Mouse (Mus musculus): ENCODE data around the gene Kcna7. TPM values are rescaled to one million over a fixed set of nuclear protein-coding genes. Genes with fewer than 3 reads are reported as not detected.

Gene Kcna7
- polyA plus RNA-seq, 1 experiment from 2014 or later, result 0.32 TPM

- 56% methylated on average over 2 of the region's 2 CpGs for WGBS
- H3K4me3 ChIP-seq, result no peak overlapping the region
- ATAC-seq (ENCODE audit: extremely low read depth, insufficient number of reproducible peaks, low FRiP score, low TSS enrichment), result no peak
- no peaks in the 10 kb centered on the region for H3K9me3 ChIP-seq
- H3K9ac ChIP-seq, result no peak overlapping the region
- H3K27me3 ChIP-seq (replicated peaks), result peaks cover 98% of the 10 kb centered on the region
- peaks cover 37% of the 10 kb centered on the region for H3K4me1 ChIP-seq
- H3K27ac ChIP-seq (replicated peaks), result no peak overlapping the region
- no peak overlapping the region for H3K4me2 ChIP-seq
- H3K36me3 ChIP-seq, result no peaks in the 10 kb centered on the region
Measured at GRCm38 (mm10) chr7:45412421-45412820, 7.0 kb downstream of the Kcna7 start.

GRCm38 (mm10) chr7:45413113-45413863 lies 7.8 kb downstream of the Kcna7 start, which contains the start of gene Ntf5:
TSS of gene Ntf5 (plus strand) at chr7:45413695.
- under 1% methylated on average over 37 of the region's 45 CpGs for WGBS
- H3K4me2 ChIP-seq, result peak within 1 kb of the TSS; percentile 91
- peak; percentile 29; the same call in 1 of the 2 replicates for ATAC-seq (ENCODE audit: extremely low read depth, insufficient number of reproducible peaks, low FRiP score, low TSS enrichment)
- H3K4me3 ChIP-seq, result peak within 1 kb of the TSS; percentile 61
- peaks cover 43% of the 10 kb centered on the region for H3K4me1 ChIP-seq
- H3K9me3 ChIP-seq, result no peaks in the 10 kb centered on the region
- no peaks in the 10 kb centered on the region for H3K36me3 ChIP-seq
- peak within 1 kb of the TSS; percentile 71 for H3K27ac ChIP-seq (replicated peaks)
- H3K9ac ChIP-seq, result peak within 1 kb of the TSS; percentile 77
- H3K27me3 ChIP-seq (replicated peaks), result peaks cover 98% of the 10 kb centered on the region

GRCm38 (mm10) chr7:45413864-45414739 lies 8.6 kb downstream of the Kcna7 start:
- H3K9ac ChIP-seq, result peak overlapping the region; percentile 77
- H3K4me1 ChIP-seq, result peaks cover 44% of the 10 kb centered on the region
- H3K4me3 ChIP-seq, result peak overlapping the region; percentile 61
- no peaks in the 10 kb centered on the region for H3K36me3 ChIP-seq
- peaks cover 98% of the 10 kb centered on the region for H3K27me3 ChIP-seq (replicated peaks)
- peak overlapping the region; percentile 71 for H3K27ac ChIP-seq (replicated peaks)
- H3K9me3 ChIP-seq, result no peaks in the 10 kb centered on the region
- peak; percentile 31; the same call in 1 of the 2 replicates for ATAC-seq (ENCODE audit: extremely low read depth, insufficient number of reproducible peaks, low FRiP score, low TSS enrichment)
- H3K4me2 ChIP-seq, result peak overlapping the region; percentile 91
- WGBS, result 2% methylated on average over 27 of the region's 27 CpGs

- H3K9me3 ChIP-seq, result no peaks in the 10 kb centered on the region
- WGBS, result 30% methylated on average over 12 of the region's 12 CpGs
- H3K4me1 ChIP-seq, result peaks cover 44% of the 10 kb centered on the region
- peaks cover 98% of the 10 kb centered on the region for H3K27me3 ChIP-seq (replicated peaks)
- ATAC-seq (ENCODE audit: extremely low read depth, insufficient number of reproducible peaks, low FRiP score, low TSS enrichment), result no peak
- no peak overlapping the region for H3K4me3 ChIP-seq
- no peaks in the 10 kb centered on the region for H3K36me3 ChIP-seq
- peak overlapping the region; percentile 91 for H3K4me2 ChIP-seq
- no peak overlapping the region for H3K9ac ChIP-seq
- H3K27ac ChIP-seq (replicated peaks), result no peak overlapping the region
Measured at GRCm38 (mm10) chr7:45414740-45415224, 9.3 kb downstream of the Kcna7 start.

GRCm38 (mm10) chr7:45415636-45416035 lies 10.2 kb downstream of the Kcna7 start:
- Histone ChIP-seq H3K4me3 (peak overlapping the region; percentile 30), H3K9ac (0 out of 2 replicates have a peak overlapping the region, but pooled peaks have one; percentile 42), H3K4me1 (peaks cover 44% of the 10 kb centered on the region), H3K9me3 (no peaks in the 10 kb centered on the region), H3K4me2 (peak overlapping the region; percentile 50), H3K27me3 (replicated peaks) (peaks cover 98% of the 10 kb centered on the region), H3K36me3 (peaks cover 1% of the 10 kb centered on the region), H3K27ac (replicated peaks) (no peak overlapping the region)
- 17% methylated on average over 37 of the region's 37 CpGs for WGBS
- no peak for ATAC-seq (ENCODE audit: extremely low read depth, insufficient number of reproducible peaks, low FRiP score, low TSS enrichment)

- peak overlapping the region; percentile 13; the same call in 1 of the 2 replicates for H3K9ac ChIP-seq
- peaks cover 36% of the 10 kb centered on the region for H3K4me1 ChIP-seq
- ATAC-seq (ENCODE audit: extremely low read depth, insufficient number of reproducible peaks, low FRiP score, low TSS enrichment), result no peak
- peak overlapping the region; percentile 25 for H3K4me2 ChIP-seq
- 10% methylated on average over 13 of the region's 13 CpGs for WGBS
- H3K36me3 ChIP-seq, result peaks cover 25% of the 10 kb centered on the region
- no peak overlapping the region for H3K27ac ChIP-seq (replicated peaks)
- H3K4me3 ChIP-seq, result no peak overlapping the region
- no peaks in the 10 kb centered on the region for H3K9me3 ChIP-seq
- H3K27me3 ChIP-seq (replicated peaks), result peaks cover 84% of the 10 kb centered on the region
Measured at GRCm38 (mm10) chr7:45417962-45418492, 12.6 kb downstream of the Kcna7 start.

GRCm38 (mm10) chr7:45419859-45420614 lies 14.6 kb downstream of the Kcna7 start:
- H3K9me3 ChIP-seq, result no peaks in the 10 kb centered on the region
- H3K36me3 ChIP-seq, result peaks cover 45% of the 10 kb centered on the region
- peaks cover 16% of the 10 kb centered on the region for H3K4me1 ChIP-seq
- no peak overlapping the region for H3K9ac ChIP-seq
- 15% methylated on average over 27 of the region's 27 CpGs for WGBS
- no peak overlapping the region for H3K4me3 ChIP-seq
- ATAC-seq (ENCODE audit: extremely low read depth, insufficient number of reproducible peaks, low FRiP score, low TSS enrichment), result no peak
- no peak overlapping the region for H3K4me2 ChIP-seq
- no peak overlapping the region for H3K27ac ChIP-seq (replicated peaks)
- peaks cover 64% of the 10 kb centered on the region for H3K27me3 ChIP-seq (replicated peaks)

- H3K27me3 ChIP-seq (replicated peaks), result peaks cover 58% of the 10 kb centered on the region
- WGBS, result 56% methylated on average over 6 of the region's 6 CpGs
- H3K4me2 ChIP-seq, result no peak within 1 kb of the TSS
- H3K9me3 ChIP-seq, result no peaks in the 10 kb centered on the region
- H3K27ac ChIP-seq (replicated peaks), result no peak within 1 kb of the TSS
- ATAC-seq (ENCODE audit: extremely low read depth, insufficient number of reproducible peaks, low FRiP score, low TSS enrichment), result no peak
- H3K4me1 ChIP-seq, result peaks cover 11% of the 10 kb centered on the region
- no peak within 1 kb of the TSS for H3K4me3 ChIP-seq
- H3K9ac ChIP-seq, result no peak within 1 kb of the TSS
- peaks cover 51% of the 10 kb centered on the region for H3K36me3 ChIP-seq
Measured at GRCm38 (mm10) chr7:45420615-45420919, 15.1 kb downstream of the Kcna7 start, which contains the start of gene Lhb. TSS of gene Lhb (plus strand) at chr7:45420820.

GRCm38 (mm10) chr7:45421194-45421593 lies 15.7 kb downstream of the Kcna7 start:
- Histone ChIP-seq H3K36me3 (peaks cover 56% of the 10 kb centered on the region), H3K27ac (replicated peaks) (no peak overlapping the region), H3K9me3 (no peaks in the 10 kb centered on the region), H3K4me3 (no peak overlapping the region), H3K4me1 (peaks cover 7% of the 10 kb centered on the region; the same call in 1 of the 2 replicates), H3K9ac (no peak overlapping the region), H3K27me3 (replicated peaks) (peaks cover 52% of the 10 kb centered on the region), H3K4me2 (no peak overlapping the region)
- 91% methylated on average over 14 of the region's 14 CpGs for WGBS
- ATAC-seq (ENCODE audit: extremely low read depth, insufficient number of reproducible peaks, low FRiP score, low TSS enrichment), result no peak

- no peak for ATAC-seq (ENCODE audit: extremely low read depth, insufficient number of reproducible peaks, low FRiP score, low TSS enrichment)
- H3K4me3 ChIP-seq, result no peak overlapping the region
- H3K4me2 ChIP-seq, result no peak overlapping the region
- H3K4me1 ChIP-seq, result no peaks in the 10 kb centered on the region
- peaks cover 98% of the 10 kb centered on the region for H3K36me3 ChIP-seq
- no peak overlapping the region for H3K27ac ChIP-seq (replicated peaks)
- no peaks in the 10 kb centered on the region; the same call in 1 of the 2 replicates for H3K27me3 ChIP-seq (replicated peaks)
- H3K9me3 ChIP-seq, result no peaks in the 10 kb centered on the region
- WGBS, result 85% methylated on average over 8 of the region's 8 CpGs
- H3K9ac ChIP-seq, result no peak overlapping the region
Measured at GRCm38 (mm10) chr7:45426556-45426955, 21.1 kb downstream of the Kcna7 start.

All from heart, embryonic 13.5 days (tissue).